Mouse (Mus musculus) forebrain, embryonic 12.5 days (tissue): ENCODE results near the gene Zwilch. TPM values are rescaled to one million over a fixed set of nuclear protein-coding genes. Genes with fewer than 3 reads are reported as not detected.

Experiments used
- ATAC-seq: fragments of 200-750 bp; cut with Nextera tagmentation; 2 replicates; pipeline ENCODE4 v1.8.0; 2017; ENCODE audit warnings: moderate TSS enrichment; ENCODE audit not compliant: low FRiP score
- H3K27ac ChIP-seq: fragments of 300-500 bp; sonication (generic); 2 replicates; pipeline ENCODE4 v1.5.1; 2016; ENCODE audit warnings: mild to moderate bottlenecking
- H3K27me3 ChIP-seq: fragments of 300-500 bp; sonication (generic); 2 replicates; pipeline ENCODE4 v1.6.1; 2016; ENCODE audit warnings: mild to moderate bottlenecking
- H3K36me3 ChIP-seq: fragments of 300-500 bp; sonication (generic); replicated peaks from 2 replicates; pipeline ENCODE4 v1.6.1; 2016; ENCODE audit warnings: mild to moderate bottlenecking
- H3K4me1 ChIP-seq: fragments of 300-500 bp; sonication (generic); 2 replicates; pipeline ENCODE4 v1.6.1; 2016
- H3K4me2 ChIP-seq: fragments of 300-500 bp; sonication (generic); 2 replicates; pipeline ENCODE4 v1.6.1; 2016; ENCODE audit warnings: mild to moderate bottlenecking, moderate library complexity
- H3K4me3 ChIP-seq: fragments of 300-500 bp; sonication (generic); replicated peaks from 2 replicates; pipeline ENCODE4 v1.5.1; 2016; ENCODE audit warnings: mild to moderate bottlenecking
- H3K9ac ChIP-seq: fragments of 300-500 bp; sonication (generic); 2 replicates; pipeline ENCODE4 v1.6.1; 2016; ENCODE audit warnings: mild to moderate bottlenecking
- H3K9me3 ChIP-seq: fragments of 300-500 bp; sonication (generic); 2 replicates; pipeline ENCODE4 v1.6.1; 2016
- WGBS: fragments of 180-500 bp; shearing (Covaris S2); methylation state at CpG from one replicate; pipeline ENCODE4 v1.1.7; 2016; 5-methylcytosine and 5-hydroxymethylcytosine counted together
- polyA plus RNA-seq: library from polyadenylated mRNA; unstranded; fragments of >200 nt; fragmentation: Nextera tagmentation; extraction: Ambion mirVana; gene quantifications from 2 replicates; pipeline ENCODE4 v1.2.1, GENCODE M21; 2016

Gene Zwilch
- polyA plus RNA-seq, 1 experiment from 2014 or later = 31.8 TPM

- Histone ChIP-seq H3K36me3 (no peaks in the 10 kb centered on the region), H3K4me3 (no peak overlapping the region), H3K9ac (no peak overlapping the region), H3K27me3 (no peaks in the 10 kb centered on the region), H3K4me2 (no peak overlapping the region), H3K4me1 (no peaks in the 10 kb centered on the region), H3K27ac (no peak overlapping the region), H3K9me3 (no peaks in the 10 kb centered on the region)
- ATAC-seq = no peak
- WGBS = 88% methylated on average over 10 of the region's 10 CpGs
Observed at GRCm38 (mm10) chr9:64122601-64123000, 50.3 kb downstream of the Zwilch start.

- Histone ChIP-seq H3K4me1 (no peaks in the 10 kb centered on the region), H3K9me3 (no peaks in the 10 kb centered on the region), H3K27ac (no peak overlapping the region), H3K4me2 (no peak overlapping the region), H3K36me3 (no peaks in the 10 kb centered on the region), H3K27me3 (no peaks in the 10 kb centered on the region), H3K4me3 (no peak overlapping the region), H3K9ac (no peak overlapping the region)
- ATAC-seq = no peak
- 49% methylated on average over 11 of the region's 11 CpGs for WGBS
Observed at GRCm38 (mm10) chr9:64120584-64121277, 52.2 kb downstream of the Zwilch start.

DNA sequence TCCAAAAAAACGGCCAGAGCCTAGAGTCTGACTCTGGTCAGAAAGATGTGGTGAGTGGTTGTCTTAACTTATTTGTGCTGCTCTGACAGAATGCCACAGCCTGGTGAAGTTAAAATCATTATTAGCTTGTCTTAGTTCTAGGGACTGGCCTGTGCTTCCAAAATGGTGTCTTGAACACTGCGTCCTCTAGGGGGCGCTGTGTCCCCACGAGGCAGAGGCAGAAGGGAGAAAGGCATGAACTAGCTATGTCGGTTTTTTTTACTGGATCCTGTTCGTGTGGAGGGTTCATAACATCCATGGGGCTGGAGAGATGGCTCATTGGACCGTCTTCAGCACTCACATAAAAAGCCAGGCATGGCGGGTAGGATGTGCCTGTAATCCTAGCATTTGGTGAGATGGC, 53.0 kb downstream of the Zwilch start:
- no peak overlapping the region for H3K9ac ChIP-seq
- no peaks in the 10 kb centered on the region for H3K9me3 ChIP-seq
- WGBS = 35% methylated on average over 8 of the region's 8 CpGs
- no peak overlapping the region for H3K4me3 ChIP-seq
- no peaks in the 10 kb centered on the region for H3K27me3 ChIP-seq
- H3K4me2 ChIP-seq = no peak overlapping the region
- H3K27ac ChIP-seq = no peak overlapping the region
- ATAC-seq = no peak
- H3K36me3 ChIP-seq = no peaks in the 10 kb centered on the region
- H3K4me1 ChIP-seq = no peaks in the 10 kb centered on the region

GRCm38 (mm10) chr9:64116876-64117275, 56.0 kb downstream of the Zwilch start, which contains the start of gene Lctl:
Lctl (plus strand) TSS chr9:64117147.
- 79% methylated on average over 3 of the region's 3 CpGs for WGBS

GRCm38 (mm10) chr9:64115756-64116155, 57.1 kb downstream of the Zwilch start:
- ATAC-seq = no peak
- no peaks in the 10 kb centered on the region for H3K4me1 ChIP-seq
- H3K4me2 ChIP-seq = no peak overlapping the region
- no peaks in the 10 kb centered on the region for H3K36me3 ChIP-seq
- no peaks in the 10 kb centered on the region for H3K9me3 ChIP-seq
- H3K9ac ChIP-seq = no peak overlapping the region
- no peak overlapping the region for H3K4me3 ChIP-seq
- no peak overlapping the region for H3K27ac ChIP-seq
- no peaks in the 10 kb centered on the region for H3K27me3 ChIP-seq
- 79% methylated on average over 6 of the region's 6 CpGs for WGBS

More at GRCm38 (mm10) chr9:64116876-64117275, 56.0 kb downstream of the Zwilch start, which contains the start of gene Lctl:
- H3K9me3 ChIP-seq = no peaks in the 10 kb centered on the region
- no peaks in the 10 kb centered on the region for H3K4me1 ChIP-seq
- no peak for ATAC-seq
- H3K27ac ChIP-seq = no peak within 1 kb of the TSS
- no peak within 1 kb of the TSS for H3K4me2 ChIP-seq
- no peak within 1 kb of the TSS for H3K4me3 ChIP-seq
- no peaks in the 10 kb centered on the region for H3K36me3 ChIP-seq
- no peak within 1 kb of the TSS for H3K9ac ChIP-seq
- no peaks in the 10 kb centered on the region for H3K27me3 ChIP-seq

- H3K9me3 ChIP-seq = no peaks in the 10 kb centered on the region
- no peaks in the 10 kb centered on the region for H3K36me3 ChIP-seq
- 60% methylated on average over 2 of the region's 2 CpGs for WGBS
- ATAC-seq = no peak
- H3K4me1 ChIP-seq = no peaks in the 10 kb centered on the region
- no peak overlapping the region for H3K9ac ChIP-seq
- H3K27ac ChIP-seq = no peak overlapping the region
- no peak overlapping the region for H3K4me2 ChIP-seq
- no peak overlapping the region for H3K4me3 ChIP-seq
- H3K27me3 ChIP-seq = no peaks in the 10 kb centered on the region
Observed at GRCm38 (mm10) chr9:64114646-64115045, 58.3 kb downstream of the Zwilch start.

GRCm38 (mm10) chr9:64110502-64110901, 62.4 kb downstream of the Zwilch start:
- H3K36me3 ChIP-seq = no peaks in the 10 kb centered on the region
- WGBS = 96% methylated on average over 16 of the region's 16 CpGs
- H3K27ac ChIP-seq = no peak overlapping the region
- no peak overlapping the region for H3K9ac ChIP-seq
- no peak overlapping the region for H3K4me3 ChIP-seq
- H3K4me2 ChIP-seq = no peak overlapping the region
- H3K27me3 ChIP-seq = no peaks in the 10 kb centered on the region
- H3K9me3 ChIP-seq = no peaks in the 10 kb centered on the region
- H3K4me1 ChIP-seq = no peaks in the 10 kb centered on the region
- no peak for ATAC-seq

DNA sequence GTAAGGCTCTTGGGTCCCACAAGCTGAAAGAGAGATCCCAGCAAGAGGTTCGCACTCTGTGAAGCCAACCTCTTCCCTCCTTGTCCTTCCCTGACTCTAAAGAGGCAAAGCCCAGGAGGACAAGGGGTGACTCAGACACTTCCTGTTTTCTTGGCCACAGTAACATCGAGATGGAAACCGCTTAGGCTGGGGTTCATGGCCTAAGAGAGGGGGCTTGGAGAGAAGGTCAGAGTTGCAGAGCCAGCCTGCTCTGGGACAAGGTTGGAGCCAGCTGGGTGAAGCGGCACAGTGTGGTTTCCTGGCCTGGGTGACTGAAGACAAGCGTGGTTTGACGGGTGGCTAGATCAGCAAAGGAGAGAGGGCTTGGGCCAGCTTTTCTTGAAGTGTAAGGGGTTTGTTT, 67.6 kb downstream of the Zwilch start:
- H3K36me3 ChIP-seq = no peaks in the 10 kb centered on the region
- no peak for ATAC-seq
- no peaks in the 10 kb centered on the region for H3K9me3 ChIP-seq
- no peak overlapping the region for H3K27ac ChIP-seq
- no peak overlapping the region for H3K4me3 ChIP-seq
- H3K9ac ChIP-seq = no peak overlapping the region
- no peaks in the 10 kb centered on the region for H3K27me3 ChIP-seq
- no peak overlapping the region for H3K4me2 ChIP-seq
- 89% methylated on average over 6 of the region's 6 CpGs for WGBS
- H3K4me1 ChIP-seq = no peaks in the 10 kb centered on the region

- Histone ChIP-seq H3K27me3 (no peaks in the 10 kb centered on the region), H3K27ac (no peak overlapping the region), H3K9me3 (no peaks in the 10 kb centered on the region), H3K4me1 (no peaks in the 10 kb centered on the region), H3K4me2 (no peak overlapping the region), H3K4me3 (no peak overlapping the region), H3K9ac (no peak overlapping the region), H3K36me3 (no peaks in the 10 kb centered on the region)
- 2% methylated on average over 4 of the region's 4 CpGs for WGBS
- no peak for ATAC-seq
Observed at GRCm38 (mm10) chr9:64100442-64100841, 72.5 kb downstream of the Zwilch start.

DNA sequence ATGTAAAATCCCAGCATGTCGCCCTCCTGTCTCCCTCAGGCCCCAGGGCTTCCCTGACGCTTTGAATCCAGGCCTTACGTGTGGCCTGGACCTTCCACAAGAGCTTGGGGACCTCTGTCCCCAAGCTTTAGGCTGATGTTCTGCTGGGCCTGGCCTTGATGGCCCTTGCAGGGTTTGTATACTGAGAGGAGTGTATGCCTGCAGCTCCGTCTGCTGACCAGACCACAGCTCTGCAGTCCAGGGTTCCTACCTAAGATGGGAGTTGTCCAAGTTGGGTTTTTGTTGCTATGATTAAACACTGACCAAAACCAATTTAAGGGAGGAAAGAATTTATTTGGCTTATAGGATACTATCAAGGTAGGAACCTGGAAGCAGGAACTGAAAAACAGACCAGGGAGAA, 74.6 kb downstream of the Zwilch start:
- no peak overlapping the region for H3K27ac ChIP-seq
- no peak overlapping the region for H3K4me3 ChIP-seq
- 74% methylated on average over 4 of the region's 4 CpGs for WGBS
- no peak for ATAC-seq
- H3K36me3 ChIP-seq = no peaks in the 10 kb centered on the region
- H3K4me2 ChIP-seq = no peak overlapping the region
- no peak overlapping the region for H3K9ac ChIP-seq
- no peaks in the 10 kb centered on the region for H3K27me3 ChIP-seq
- H3K4me1 ChIP-seq = peaks cover 12% of the 10 kb centered on the region
- H3K9me3 ChIP-seq = no peaks in the 10 kb centered on the region

DNA sequence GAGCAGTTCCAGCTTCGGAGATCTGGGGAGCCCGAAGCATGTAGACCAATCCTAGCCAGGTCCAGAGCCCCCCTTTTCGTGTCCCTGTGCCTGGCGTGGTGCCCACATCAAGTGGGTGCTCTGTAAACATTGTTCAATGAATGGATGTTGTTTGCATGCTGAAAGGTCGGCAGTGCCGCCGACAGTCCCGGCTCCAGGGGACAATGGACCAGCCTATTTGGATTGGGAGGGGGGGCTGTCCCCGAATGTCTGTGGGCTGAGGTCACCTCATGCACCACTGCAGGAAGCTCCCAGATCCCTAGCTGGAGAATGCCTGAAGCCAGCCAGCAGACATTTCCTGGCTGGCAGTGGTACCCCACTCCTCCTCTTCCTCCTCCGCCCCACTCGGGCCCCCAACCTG, 78.8 kb downstream of the Zwilch start:
- H3K36me3 ChIP-seq = no peaks in the 10 kb centered on the region
- H3K9me3 ChIP-seq = no peaks in the 10 kb centered on the region
- H3K4me3 ChIP-seq = no peak overlapping the region
- peaks cover 12% of the 10 kb centered on the region for H3K4me1 ChIP-seq
- no peak overlapping the region for H3K4me2 ChIP-seq
- 54% methylated on average over 11 of the region's 11 CpGs for WGBS
- H3K9ac ChIP-seq = no peak overlapping the region
- peak; percentile 53; the same call in 1 of the 2 replicates for ATAC-seq
- no peak overlapping the region for H3K27ac ChIP-seq
- H3K27me3 ChIP-seq = no peaks in the 10 kb centered on the region

DNA sequence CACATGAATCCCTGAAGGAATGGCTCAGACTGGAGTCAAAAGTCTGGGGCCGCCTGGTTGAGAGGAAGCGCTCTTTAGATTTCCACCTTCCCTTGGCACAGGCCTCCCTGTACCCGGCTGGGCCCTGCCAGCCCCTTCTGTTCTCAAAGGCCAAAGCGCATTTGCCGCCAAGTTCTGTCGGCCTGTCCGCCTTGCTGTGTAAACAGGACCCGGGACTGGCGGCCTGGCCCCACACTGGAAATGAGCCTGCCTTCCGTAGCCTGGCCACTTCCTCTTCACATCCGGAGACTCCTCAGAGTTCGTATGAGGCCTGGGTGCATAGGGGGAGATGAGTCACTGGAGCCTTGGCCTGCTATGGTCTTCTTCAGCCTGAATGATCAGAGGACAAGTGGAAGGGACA, 83.9 kb downstream of the Zwilch start:
- no peaks in the 10 kb centered on the region for H3K9me3 ChIP-seq
- WGBS = 72% methylated on average over 12 of the region's 12 CpGs
- no peak overlapping the region for H3K4me3 ChIP-seq
- no peak overlapping the region for H3K4me2 ChIP-seq
- no peak for ATAC-seq
- no peaks in the 10 kb centered on the region for H3K36me3 ChIP-seq
- H3K27ac ChIP-seq = no peak overlapping the region
- peaks cover 27% of the 10 kb centered on the region for H3K27me3 ChIP-seq
- peaks cover 17% of the 10 kb centered on the region for H3K4me1 ChIP-seq
- H3K9ac ChIP-seq = no peak overlapping the region

- Histone ChIP-seq H3K36me3 (no peaks in the 10 kb centered on the region), H3K4me2 (no peak overlapping the region), H3K4me1 (peaks cover 17% of the 10 kb centered on the region), H3K9me3 (no peaks in the 10 kb centered on the region), H3K4me3 (no peak overlapping the region), H3K27me3 (peaks cover 33% of the 10 kb centered on the region), H3K27ac (no peak overlapping the region), H3K9ac (no peak overlapping the region)
- ATAC-seq = no peak
- 89% methylated on average over 7 of the region's 7 CpGs for WGBS
Observed at GRCm38 (mm10) chr9:64088346-64088745, 84.6 kb downstream of the Zwilch start.
